Mouse (Mus musculus) cerebellum, postnatal 25 days (tissue): ENCODE data around the gene Fibin.

Source experiments
- DNase-seq, 2 experiments: peaks; one replicate each; pipeline ENCODE4 v3.0.0; 2021; ENCODE audit warnings: mixed read lengths in 2 of 2

The Fibin gene

DNA sequence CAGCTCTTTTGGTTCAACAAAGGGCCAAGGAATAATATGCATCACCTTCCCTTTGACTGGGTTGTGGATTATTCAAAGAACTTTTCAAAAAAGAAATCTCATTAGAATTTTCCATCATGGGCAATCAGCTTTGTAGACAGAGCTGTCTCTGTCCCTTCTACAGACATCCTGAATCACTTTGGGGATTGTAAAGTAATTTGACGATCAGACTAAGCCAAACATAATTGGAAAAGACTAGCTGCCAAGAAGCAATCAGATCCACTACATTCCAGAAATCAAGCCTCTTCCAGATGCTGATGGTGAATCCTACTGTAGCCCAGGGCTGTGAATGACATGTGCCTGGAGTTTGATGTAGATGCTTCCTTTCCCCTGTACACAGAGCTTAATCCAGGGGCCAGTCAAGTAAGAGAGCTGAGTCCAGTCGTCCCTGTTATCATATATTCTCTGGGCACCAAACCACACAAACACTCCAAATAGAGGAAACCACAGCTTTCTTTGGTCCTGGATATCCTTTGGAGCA, 49.6 kb downstream of the Fibin start:
- no peak for DNase-seq
